In the genomic region with DNA sequence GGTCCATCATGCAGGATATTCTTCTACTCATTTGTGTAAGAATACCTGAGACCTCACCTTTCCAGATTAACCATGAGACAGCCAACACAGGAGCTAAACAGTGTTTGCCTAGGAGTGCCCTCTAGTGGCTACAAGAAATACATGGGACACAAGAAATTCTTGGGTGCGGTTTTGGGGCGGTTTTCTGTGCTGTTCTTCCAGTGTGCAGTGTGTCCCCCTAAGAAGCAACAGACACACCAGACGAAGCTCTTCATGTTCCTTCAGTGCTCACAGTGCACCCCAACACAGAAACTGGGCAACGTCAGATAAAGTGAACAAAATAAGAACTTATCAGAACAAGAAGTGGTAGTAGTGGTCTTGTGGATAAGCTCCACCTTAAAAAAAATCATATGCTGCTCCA, we compare ENCODE assay signal across 8 mouse cellular contexts. TPM values are rescaled to one million over a fixed set of nuclear protein-coding genes. Genes with fewer than 3 reads are reported as not detected.
A peak's percentile ranks its signal among the peaks of the same experiment; 100 is the strongest.
DNase-seq lines count a peak whose midpoint lies in the region; ATAC-seq and TF ChIP-seq lines count a peak whose summit lies in the region.

No protein-coding gene starts in this region.

- peak; percentile 28 for DNase-seq in heart, adult 11 months
- DNase-seq in heart, embryonic 10.5 days (ENCODE audit: low spot score) = no peak
- DNase-seq in B cell, adult 2 months = peak; percentile 53 to 57
- peak; percentile 73 for DNase-seq in ZHBTc4 (ENCODE audit: low read depth, low spot score)
- DNase-seq in lung, adult 2 months = peak; percentile 12
- DNase-seq in left cerebral cortex, adult 8-10 months (ENCODE audit: low spot score in 2 of 2) = no peak
- DNase-seq in frontal cortex, postnatal 14 days (ENCODE audit: low spot score in 2 of 2) = no peak

- H3K4me1 ChIP-seq in heart, embryonic 10.5 days = no peaks in the 10 kb centered on the region
- no peaks in the 10 kb centered on the region for H3K4me1 ChIP-seq in lung, adult 2 months (ENCODE audit: control insufficient read depth, insufficient read depth, low read length)

- no peak overlapping the region for H3K4me3 ChIP-seq in heart, embryonic 10.5 days
- no peak overlapping the region for H3K4me3 ChIP-seq in lung, adult 2 months (replicated peaks; ENCODE audit: extremely low read depth, low read depth, low read length)

- H3K9me3 ChIP-seq in heart, embryonic 10.5 days = no peaks in the 10 kb centered on the region

- no peaks in the 10 kb centered on the region for H3K36me3 ChIP-seq in heart, embryonic 10.5 days

- no peak for TF ChIP-seq POLR2A in lung, adult 2 months (IDR thresholded peaks at IDR 0.05; ENCODE audit: borderline replicate concordance, extremely low read depth, low read depth, low read length)

- WGBS in heart, embryonic 10.5 days = 7% methylated on average over 4 of the region's 4 CpGs
- WGBS in lung, adult 2 months = 4% methylated on average over 4 of the region's 4 CpGs

- no peak overlapping the region for H3K27ac ChIP-seq in heart, embryonic 10.5 days

- no peaks in the 10 kb centered on the region for H3K27me3 ChIP-seq in heart, embryonic 10.5 days (ENCODE audit: insufficient read depth, poor library complexity, severe bottlenecking)

- ATAC-seq in erythroid progenitor cell, adult 5-6 weeks (replicated peaks; ENCODE audit: low FRiP score, poor library complexity, severe bottlenecking) = peak; percentile 77

- peak; percentile 30; the same call in 1 of the 2 replicates for TF ChIP-seq CTCF in lung, adult 2 months (IDR thresholded peaks at IDR 0.05; ENCODE audit: insufficient read depth, low read length)

RNA-seq across cellular contexts. Expression of gene 9130409I23Rik, which starts 11.4 kb away (rescaled TPM):
- polyA plus RNA-seq in heart, embryonic 10.5 days (2016; fragmentation: Nextera tagmentation; extraction: Ambion mirVana) = not detected in 2 replicates
- total RNA-seq in erythroid progenitor cell, adult 5-6 weeks (2015; ENCODE audit: low replicate concordance) = not detected in 2 replicates
- not detected in 2 replicates for total RNA-seq in erythroid progenitor cell, adult 5-6 weeks (2017; ENCODE audit: low replicate concordance)
- not detected in 2 replicates for polyA plus RNA-seq in lung, adult 2 months (2012; rRNA removed)
- not detected for total RNA-seq in left cerebral cortex, adult 8-10 months (2022)

RNA-seq across cellular contexts. Expression of gene Ephx1, which starts 18.9 kb away (rescaled TPM):
- 3.4 and 3.9 TPM in 2 replicates for polyA plus RNA-seq in heart, embryonic 10.5 days (2016; fragmentation: Nextera tagmentation; extraction: Ambion mirVana)
- total RNA-seq in erythroid progenitor cell, adult 5-6 weeks (2015; ENCODE audit: low replicate concordance) = 7.5 and 9.4 TPM in 2 replicates
- total RNA-seq in erythroid progenitor cell, adult 5-6 weeks (2017; ENCODE audit: low replicate concordance) = 2.7 and 3.9 TPM in 2 replicates
- 116 and 142 TPM in 2 replicates for polyA plus RNA-seq in lung, adult 2 months (2012; rRNA removed)
- total RNA-seq in left cerebral cortex, adult 8-10 months (2022) = 10 to 100 TPM; 36.8 to 45.6 (median 41.1) TPM

Comparison
In these comparisons a context has a peak if more than half of its experiments do, and no peak if none do; other contexts are left out.
1. DNase-seq: peak in heart, adult 11 months (single experiment), B cell, adult 2 months (2 of 2), ZHBTc4 (single experiment) and lung, adult 2 months (single experiment); none in heart, embryonic 10.5 days (single experiment), left cerebral cortex, adult 8-10 months (0 of 2) and frontal cortex, postnatal 14 days (0 of 2).